Mouse (Mus musculus): ENCODE results near the gene Orc5.
"Not testable (repeated sequence)": the region's sequence is repeated elsewhere in the genome, so short reads cannot be mapped to it uniquely, and the experiment has no call there.

The Orc5 gene

GRCm38 (mm10) chr5:22536695-22537094 is 13.5 kb downstream of the Orc5 start:
- DNase-seq (ENCODE audit: low read depth, low spot score): no peak

GRCm38 (mm10) chr5:22532571-22532970 is 17.7 kb downstream of the Orc5 start:
- DNase-seq (ENCODE audit: low read depth, low spot score): no peak

GRCm38 (mm10) chr5:22522612-22523011 is 27.6 kb downstream of the Orc5 start:
- DNase-seq (ENCODE audit: low read depth, low spot score): no peak

GRCm38 (mm10) chr5:22519708-22520107 is 30.5 kb downstream of the Orc5 start:
- DNase-seq (ENCODE audit: low read depth, low spot score): no peak

- not testable (repeated sequence) for DNase-seq (ENCODE audit: low read depth, low spot score)
Measured at GRCm38 (mm10) chr5:22515745-22516144, 34.5 kb downstream of the Orc5 start.

- not testable (repeated sequence) for DNase-seq (ENCODE audit: low read depth, low spot score)
Measured at GRCm38 (mm10) chr5:22514231-22514630, 36.0 kb downstream of the Orc5 start.

- not testable (repeated sequence) for DNase-seq (ENCODE audit: low read depth, low spot score)
Measured at GRCm38 (mm10) chr5:22512579-22512978, 37.6 kb downstream of the Orc5 start.

- peak; percentile 18 for DNase-seq (ENCODE audit: low read depth, low spot score)
Measured at GRCm38 (mm10) chr5:22511824-22512223, 38.4 kb downstream of the Orc5 start.

GRCm38 (mm10) chr5:22508560-22508959 is 41.7 kb downstream of the Orc5 start:
- DNase-seq (ENCODE audit: low read depth, low spot score): no peak

- DNase-seq (ENCODE audit: low read depth, low spot score): no peak
Measured at GRCm38 (mm10) chr5:22499437-22499836, 50.8 kb downstream of the Orc5 start.

GRCm38 (mm10) chr5:22491088-22491487 is 59.1 kb downstream of the Orc5 start:
- DNase-seq (ENCODE audit: low read depth, low spot score): no peak

GRCm38 (mm10) chr5:22489091-22489490 is 61.1 kb downstream of the Orc5 start:
- DNase-seq (ENCODE audit: low read depth, low spot score): peak; percentile 64

GRCm38 (mm10) chr5:22486601-22487206 is 63.5 kb downstream of the Orc5 start:
- DNase-seq (ENCODE audit: low read depth, low spot score): no peak

GRCm38 (mm10) chr5:22485764-22486163 is 64.5 kb downstream of the Orc5 start:
- no peak for DNase-seq (ENCODE audit: low read depth, low spot score)

GRCm38 (mm10) chr5:22482567-22482966 is 67.7 kb downstream of the Orc5 start:
- DNase-seq (ENCODE audit: low read depth, low spot score): no peak

GRCm38 (mm10) chr5:22472445-22472844 is 77.8 kb downstream of the Orc5 start:
- DNase-seq (ENCODE audit: low read depth, low spot score): not testable (repeated sequence)

- DNase-seq (ENCODE audit: low read depth, low spot score): no peak
Measured at GRCm38 (mm10) chr5:22471243-22471642, 79.0 kb downstream of the Orc5 start.

GRCm38 (mm10) chr5:22452871-22453661 is 97.2 kb downstream of the Orc5 start:
- DNase-seq (ENCODE audit: low read depth, low spot score): no peak

- DNase-seq (ENCODE audit: low read depth, low spot score): no peak
Measured at GRCm38 (mm10) chr5:22452452-22452851, 97.8 kb downstream of the Orc5 start.

- no peak for DNase-seq (ENCODE audit: low read depth, low spot score)
Measured at GRCm38 (mm10) chr5:22451764-22452163, 98.5 kb downstream of the Orc5 start.

GRCm38 (mm10) chr5:22449492-22449891 is 100.7 kb downstream of the Orc5 start:
- no peak for DNase-seq (ENCODE audit: low read depth, low spot score)

Data from ES-CJ7 (cell line).